Mouse (Mus musculus): ENCODE results near the gene Slc2a6. TPM values are rescaled to one million over a fixed set of nuclear protein-coding genes. Genes with fewer than 3 reads are reported as not detected.

Slc2a6 gene
- total and polyA plus RNA-seq, 3 experiments: 22.1 to 55.9 (median 43.3) TPM

- Histone ChIP-seq H3K4me2 (ENCODE audit: insufficient read depth, low read depth, poor library complexity, severe bottlenecking) (no peak overlapping the region), H3K27me3 (replicated peaks) (peaks cover 59% of the 10 kb centered on the region), H3K9me3 (replicated peaks; ENCODE audit: low read length) (no peaks in the 10 kb centered on the region), H3K4me1 (ENCODE audit: control insufficient read depth in 1 of 2, insufficient read depth in 2 of 2) (peaks cover 0 to 25% of the 10 kb centered on the region in 2 experiments; a peak in 2 of 4 replicates), H3K36me3 (replicated peaks in 1 of 2; ENCODE audit: control insufficient read depth in 1 of 2, insufficient read depth in 1 of 2, low read length in 1 of 2) (no peaks in the 10 kb centered on the region), H3K79me2 (replicated peaks; ENCODE audit: control insufficient read depth, extremely low read depth, insufficient read depth, poor library complexity, severe bottlenecking) (no peaks in the 10 kb centered on the region), H3K9ac (ENCODE audit: insufficient read depth, low read depth) (no peak overlapping the region), H3K27ac (ENCODE audit: insufficient read depth, low read depth) (no peak overlapping the region), H3K4me3 (replicated peaks in 1 of 3; ENCODE audit: low read depth in 2 of 3, low read length in 2 of 3, poor library complexity in 1 of 3) (no peak overlapping the region)
- in situ Hi-C loops (cut with MboI; ENCODE audit: low pct_ligation_motif_present, low pct_unique_long_range_greater_than_20kb, low sequenced_read_pairs) (loop anchor here (10.0 kb wide), 1 partner anchor 193 kb away; no protein-coding TSS in a partner anchor), dilution Hi-C loops (cut with MboI; ENCODE audit: extremely low pct_ligation_motif_present, extremely low pct_unique_long_range_greater_than_20kb, low sequenced_read_pairs) (no loop called here)
- DNase-seq (ENCODE audit: extremely low read depth): no peak
- no peak for TF ChIP-seq JUND (conservative IDR thresholded peaks at IDR 0.05; ENCODE audit: low read depth, low read length)
- TF ChIP-seq TCF12 (IDR thresholded peaks at IDR 0.05; ENCODE audit: low read depth, low read length): no peak
- no peak for TF ChIP-seq ETS1 (conservative IDR thresholded peaks at IDR 0.05; ENCODE audit: low read depth, low read length)
- no peak for TF ChIP-seq CHD2 (IDR thresholded peaks at IDR 0.05; ENCODE audit: low read length)
- TF ChIP-seq SMC3 (IDR thresholded peaks at IDR 0.05; ENCODE audit: low read depth, low read length): no peak
- no peak for TF ChIP-seq TBP (conservative IDR thresholded peaks at IDR 0.05; ENCODE audit: low read depth, low read length)
- no peak for TF ChIP-seq ZKSCAN1 (IDR thresholded peaks at IDR 0.05; ENCODE audit: borderline replicate concordance, low read depth, low read length)
- TF ChIP-seq CHD1 (IDR thresholded peaks at IDR 0.05; ENCODE audit: low read depth, low read length): no peak
- no peak for TF ChIP-seq MAX (IDR thresholded peaks at IDR 0.05; ENCODE audit: low read length)
- no peak for TF ChIP-seq IRF4 (IDR thresholded peaks at IDR 0.05; ENCODE audit: low read depth, low read length)
- no peak for TF ChIP-seq EP300 (IDR thresholded peaks at IDR 0.05; ENCODE audit: low read length)
Observed at GRCm38 (mm10) chr2:27042131-27042844, 14.5 kb upstream of the Slc2a6 start.

- Histone ChIP-seq H3K9me3 (replicated peaks; ENCODE audit: low read length) (no peaks in the 10 kb centered on the region), H3K36me3 (replicated peaks in 1 of 2; ENCODE audit: control insufficient read depth in 1 of 2, insufficient read depth in 1 of 2, low read length in 1 of 2) (no peaks in the 10 kb centered on the region), H3K4me3 (replicated peaks in 1 of 3; ENCODE audit: low read depth in 2 of 3, low read length in 2 of 3, poor library complexity in 1 of 3) (no peak overlapping the region), H3K4me1 (ENCODE audit: control insufficient read depth in 1 of 2, insufficient read depth in 2 of 2) (peaks cover 19 to 48% of the 10 kb centered on the region in 2 experiments), H3K9ac (ENCODE audit: insufficient read depth, low read depth) (no peak overlapping the region), H3K27ac (ENCODE audit: insufficient read depth, low read depth) (no peak overlapping the region), H3K79me2 (replicated peaks; ENCODE audit: control insufficient read depth, extremely low read depth, insufficient read depth, poor library complexity, severe bottlenecking) (no peaks in the 10 kb centered on the region), H3K27me3 (replicated peaks) (peaks cover 39% of the 10 kb centered on the region), H3K4me2 (ENCODE audit: insufficient read depth, low read depth, poor library complexity, severe bottlenecking) (no peak overlapping the region)
- TF ChIP-seq POLR2AphosphoS2 (IDR thresholded peaks at IDR 0.05; ENCODE audit: low read depth, low read length) (no peak), GABPA (IDR thresholded peaks at IDR 0.05; ENCODE audit: insufficient replicate concordance, low read depth, low read length) (no peak), MEF2A (IDR thresholded peaks at IDR 0.05; ENCODE audit: borderline replicate concordance, low read depth, low read length) (no peak), MAZ (IDR thresholded peaks at IDR 0.05; ENCODE audit: low read depth, low read length) (no peak), JUND (conservative IDR thresholded peaks at IDR 0.05; ENCODE audit: low read depth, low read length) (no peak), SMC3 (IDR thresholded peaks at IDR 0.05; ENCODE audit: low read depth, low read length) (peak; percentile 31), MYC (IDR thresholded peaks at IDR 0.05; ENCODE audit: low read depth, low read length) (no peak), ETS1 (conservative IDR thresholded peaks at IDR 0.05; ENCODE audit: low read depth, low read length) (no peak), MXI1 (IDR thresholded peaks at IDR 0.05; ENCODE audit: low read depth, low read length) (no peak), USF2 (conservative IDR thresholded peaks at IDR 0.05; ENCODE audit: low read depth, low read length) (no peak), BHLHE40 (IDR thresholded peaks at IDR 0.05; ENCODE audit: low read depth, low read length) (no peak), CTCF (conservative IDR thresholded peaks at IDR 0.05 in 1 of 2, IDR thresholded peaks at IDR 0.05 in 1 of 2; ENCODE audit: low read depth in 2 of 2, low read length in 2 of 2) (peak in 1 of 2 experiments; percentile 57; a peak in 2 of 4 replicates), TBP (conservative IDR thresholded peaks at IDR 0.05; ENCODE audit: low read depth, low read length) (no peak), CHD2 (IDR thresholded peaks at IDR 0.05; ENCODE audit: low read length) (no peak)
- in situ Hi-C loops (cut with MboI; ENCODE audit: low pct_ligation_motif_present, low pct_unique_long_range_greater_than_20kb, low sequenced_read_pairs): loop anchor here (5.0 kb wide), 1 partner anchor 397 kb away; no protein-coding TSS in a partner anchor
- DNase-seq (ENCODE audit: extremely low read depth): no peak
- dilution Hi-C loops (cut with MboI; ENCODE audit: extremely low pct_ligation_motif_present, extremely low pct_unique_long_range_greater_than_20kb, low sequenced_read_pairs): no loop called here
Observed at GRCm38 (mm10) chr2:27039286-27039685, 11.5 kb upstream of the Slc2a6 start.
